9 mouse cellular contexts compared by ENCODE assay signal in genomic region chr19:32372373-32372772, GRCm38 (mm10). TPM values are rescaled to one million over a fixed set of nuclear protein-coding genes. Genes with fewer than 3 reads are reported as not detected.
A peak's percentile ranks its signal among the peaks of the same experiment; 100 is the strongest.
DNase-seq lines count a peak whose midpoint lies in the region; ATAC-seq and TF ChIP-seq lines count a peak whose summit lies in the region.
"Had no signal": no experiment of that assay in that cellular context is flagged by ENCODE, and none has a peak within 500 bp of the region (broad histone marks: within the 10 kb centered on the region; RNA-seq: fewer than 3 reads in every experiment).

No protein-coding gene starts in this region.

- ATAC-seq in kidney, embryonic 15.5 days (replicated peaks; ENCODE audit: low FRiP score) = no peak
- peak; percentile 87 for ATAC-seq in heart, postnatal 0 days (ENCODE audit: insufficient read depth, low read depth)
- peak; percentile 63 for ATAC-seq in lung, embryonic 16.5 days (ENCODE audit: low read depth)
- no peak for ATAC-seq in neural tube, embryonic 15.5 days (ENCODE audit: low FRiP score)
- no peak for ATAC-seq in erythroblast, adult 5-6 weeks (replicated peaks; ENCODE audit: low FRiP score, poor library complexity, severe bottlenecking)

- H3K36me3 ChIP-seq in kidney, adult 2 months (ENCODE audit: control insufficient read depth, insufficient read depth, low read length) = no peaks in the 10 kb centered on the region
- H3K36me3 ChIP-seq in kidney, embryonic 15.5 days = no peaks in the 10 kb centered on the region
- no peaks in the 10 kb centered on the region for H3K36me3 ChIP-seq in heart, postnatal 0 days (replicated peaks; ENCODE audit: control insufficient read depth, insufficient read depth, low read length)
- H3K36me3 ChIP-seq in lung, embryonic 16.5 days (ENCODE audit: control insufficient read depth, insufficient read depth, low read length) = no peaks in the 10 kb centered on the region
- no peaks in the 10 kb centered on the region for H3K36me3 ChIP-seq in neural tube, embryonic 15.5 days

- TF ChIP-seq POLR2A in kidney, adult 2 months (IDR thresholded peaks at IDR 0.05; ENCODE audit: low read depth, low read length) = no peak

- DNase-seq in kidney, adult 2 months = peak; percentile 59
- peak; percentile 48 to 63 for DNase-seq in adrenal gland, postnatal 36 days
- DNase-seq in heart, postnatal 0 days (ENCODE audit: low spot score) = peak; percentile 94
- no peak for DNase-seq in spleen, adult 12 weeks (ENCODE audit: low spot score)
- DNase-seq: right cerebral cortex, postnatal 4 days had no signal

- WGBS in kidney, adult 2 months = 64% methylated on average over 4 of the region's 4 CpGs
- WGBS in kidney, embryonic 15.5 days = 78% methylated on average over 4 of the region's 4 CpGs
- WGBS in heart, postnatal 0 days = 7% methylated on average over 4 of the region's 4 CpGs
- 41% methylated on average over 4 of the region's 4 CpGs for WGBS in lung, embryonic 16.5 days
- WGBS in neural tube, embryonic 15.5 days = 95% methylated on average over 4 of the region's 4 CpGs

- no peak overlapping the region for H3K27ac ChIP-seq in kidney, adult 2 months (ENCODE audit: insufficient read depth, low read depth, low read length)
- no peak overlapping the region for H3K27ac ChIP-seq in kidney, embryonic 15.5 days
- H3K27ac ChIP-seq in heart, postnatal 0 days (ENCODE audit: low read depth) = peak overlapping the region; percentile 76
- H3K27ac ChIP-seq in lung, embryonic 16.5 days (ENCODE audit: low read length) = 0 out of 2 replicates have a peak overlapping the region, but pooled peaks have one; percentile 3
- no peak overlapping the region for H3K27ac ChIP-seq in neural tube, embryonic 15.5 days (replicated peaks)

- H3K27me3 ChIP-seq in kidney, adult 2 months (replicated peaks; ENCODE audit: control insufficient read depth, insufficient read depth, low read length) = no peaks in the 10 kb centered on the region
- no peaks in the 10 kb centered on the region for H3K27me3 ChIP-seq in kidney, embryonic 15.5 days
- no peaks in the 10 kb centered on the region for H3K27me3 ChIP-seq in heart, postnatal 0 days (ENCODE audit: control insufficient read depth, insufficient read depth, low read length)
- no peaks in the 10 kb centered on the region for H3K27me3 ChIP-seq in lung, embryonic 16.5 days (ENCODE audit: control insufficient read depth, insufficient read depth, low read depth, low read length)
- H3K27me3 ChIP-seq in neural tube, embryonic 15.5 days (replicated peaks) = no peaks in the 10 kb centered on the region

- H3K4me3 ChIP-seq in kidney, adult 2 months (ENCODE audit: insufficient read depth, low read depth, low read length) = no peak overlapping the region
- no peak overlapping the region for H3K4me3 ChIP-seq in kidney, embryonic 15.5 days (replicated peaks)
- H3K4me3 ChIP-seq in heart, postnatal 0 days (ENCODE audit: low read depth, low read length) = no peak overlapping the region
- no peak overlapping the region for H3K4me3 ChIP-seq in lung, embryonic 16.5 days (ENCODE audit: low read length)
- no peak overlapping the region for H3K4me3 ChIP-seq in neural tube, embryonic 15.5 days (replicated peaks)

- H3K9ac ChIP-seq in kidney, embryonic 15.5 days = no peak overlapping the region
- H3K9ac ChIP-seq in heart, postnatal 0 days (replicated peaks; ENCODE audit: low read depth, low read length) = no peak overlapping the region
- no peak overlapping the region for H3K9ac ChIP-seq in lung, embryonic 16.5 days (ENCODE audit: low read length)
- H3K9ac ChIP-seq in neural tube, embryonic 15.5 days (replicated peaks) = no peak overlapping the region

- H3K4me1 ChIP-seq in kidney, adult 2 months (ENCODE audit: control insufficient read depth, insufficient read depth, low read length) = peaks cover 11% of the 10 kb centered on the region; the same call in 1 of the 2 replicates
- peaks cover 20% of the 10 kb centered on the region for H3K4me1 ChIP-seq in kidney, embryonic 15.5 days
- peaks cover 43% of the 10 kb centered on the region for H3K4me1 ChIP-seq in heart, postnatal 0 days (ENCODE audit: control insufficient read depth, insufficient read depth)
- peaks cover 13% of the 10 kb centered on the region for H3K4me1 ChIP-seq in lung, embryonic 16.5 days (replicated peaks; ENCODE audit: control insufficient read depth, insufficient read depth, low read length)
- H3K4me1 ChIP-seq in neural tube, embryonic 15.5 days = peaks cover 4% of the 10 kb centered on the region; the same call in 1 of the 2 replicates

- no peak for TF ChIP-seq CTCF in kidney, adult 2 months (conservative IDR thresholded peaks at IDR 0.05; ENCODE audit: insufficient read depth, insufficient read length, low read depth, low read length)
- no peak for TF ChIP-seq CTCF in heart, postnatal 0 days (IDR thresholded peaks at IDR 0.05; ENCODE audit: low read depth)

- no peaks in the 10 kb centered on the region for H3K9me3 ChIP-seq in kidney, embryonic 15.5 days (replicated peaks)
- no peaks in the 10 kb centered on the region for H3K9me3 ChIP-seq in heart, postnatal 0 days (replicated peaks; ENCODE audit: control insufficient read depth, low read length)
- H3K9me3 ChIP-seq in lung, embryonic 16.5 days (ENCODE audit: control insufficient read depth, low read length) = no peaks in the 10 kb centered on the region
- H3K9me3 ChIP-seq in neural tube, embryonic 15.5 days (replicated peaks) = no peaks in the 10 kb centered on the region

- no peak overlapping the region for H3K4me2 ChIP-seq in kidney, embryonic 15.5 days
- peak overlapping the region; percentile 11; the same call in 1 of the 2 replicates for H3K4me2 ChIP-seq in heart, postnatal 0 days (ENCODE audit: low read depth, low read length)
- H3K4me2 ChIP-seq in lung, embryonic 16.5 days (ENCODE audit: low read depth, low read length) = no peak overlapping the region
- no peak overlapping the region for H3K4me2 ChIP-seq in neural tube, embryonic 15.5 days

- TF ChIP-seq EP300 in heart, postnatal 0 days (IDR thresholded peaks at IDR 0.05; ENCODE audit: low read depth) = peak; percentile 84

RNA-seq across cellular contexts. Expression of gene Sgms1, which starts 17.1 kb away (rescaled TPM):
- polyA plus RNA-seq in kidney, adult 2 months (2012; rRNA removed) = 40.7 and 47.7 TPM in 2 replicates
- polyA plus RNA-seq in kidney, embryonic 15.5 days (2015; fragmentation: Nextera tagmentation; extraction: Ambion mirVana) = 52.6 and 57.0 TPM in 2 replicates
- total RNA-seq in adrenal gland, postnatal 36 days (2021) = 10 to 100 TPM; 59.4 to 88.9 TPM
- 52.0 and 78.8 TPM in 2 replicates for total RNA-seq in heart, postnatal 0 days (2014; rRNA removed; ENCODE audit: low replicate concordance)
- 29.4 and 31.1 TPM in 2 replicates for polyA plus RNA-seq in heart, postnatal 0 days (2015; fragmentation: Nextera tagmentation; extraction: Ambion mirVana)
- 63.3 and 68.5 TPM in 2 replicates for polyA plus RNA-seq in lung, embryonic 16.5 days (2015; fragmentation: Nextera tagmentation; extraction: Ambion mirVana)
- 24.6 and 26.3 TPM in 2 replicates for polyA plus RNA-seq in neural tube, embryonic 15.5 days (2015; fragmentation: Nextera tagmentation; extraction: Ambion mirVana)
- total RNA-seq in erythroblast, adult 5-6 weeks (2015; ENCODE audit: low replicate concordance) = 84.4 and 110 TPM in 2 replicates
- 109 and 112 TPM in 2 replicates for total RNA-seq in erythroblast, adult 5-6 weeks (2017; ENCODE audit: low replicate concordance)

Comparison
In these comparisons a context has a peak if more than half of its experiments do, and no peak if none do; other contexts are left out.
1. H3K27ac ChIP-seq: peak in heart, postnatal 0 days (single experiment) and lung, embryonic 16.5 days (single experiment); none in kidney, adult 2 months (single experiment), kidney, embryonic 15.5 days (single experiment) and neural tube, embryonic 15.5 days (single experiment).
2. ATAC-seq: peak in heart, postnatal 0 days (single experiment) and lung, embryonic 16.5 days (single experiment); none in kidney, embryonic 15.5 days (single experiment), neural tube, embryonic 15.5 days (single experiment) and erythroblast, adult 5-6 weeks (single experiment).